Mouse (Mus musculus): ENCODE data around the gene Sbno2.

GRCm38 (mm10) chr10:80050244-80050643 is 55.1 kb downstream of the Sbno2 start:
- TF ChIP-seq POLR2A (IDR thresholded peaks at IDR 0.05; ENCODE audit: borderline replicate concordance, insufficient read depth, low read length) = no peak
- no peak for TF ChIP-seq CTCF (IDR thresholded peaks at IDR 0.05; ENCODE audit: borderline replicate concordance, insufficient read depth, low read depth, low read length)
